Mouse (Mus musculus) CH12.LX (cell line): ENCODE results near the gene Tmem212. TPM values are rescaled to one million over a fixed set of nuclear protein-coding genes. Genes with fewer than 3 reads are reported as not detected.

Source experiments
- DNase-seq: peaks from one replicate; pipeline ENCODE4 v3.0.0-alpha.2; 2013; ENCODE audit errors: extremely low read depth
- H3K27ac ChIP-seq: 2 replicates; pipeline ENCODE4 v1.5.1; 2012; ENCODE audit warnings: low read depth, mild to moderate bottlenecking, control low read depth, moderate library complexity; ENCODE audit not compliant: insufficient read depth
- H3K27me3 ChIP-seq: replicated peaks from 2 replicates; pipeline ENCODE3; 2012; ENCODE audit warnings: inconsistent platforms
- H3K36me3 ChIP-seq, 2 experiments: replicated peaks in 1 of 2; 2 replicates each; pipeline versions ENCODE3 to v1.6.1; 2012; ENCODE audit warnings: inconsistent platforms in 1 of 2, low read length in 1 of 2, mild to moderate bottlenecking in 1 of 2, mixed read lengths in 1 of 2, moderate library complexity in 1 of 2; ENCODE audit not compliant: control insufficient read depth in 1 of 2, insufficient read depth in 1 of 2
- H3K4me1 ChIP-seq, 2 experiments: 2 replicates each; pipeline ENCODE4 v1.6.1; 2012; ENCODE audit warnings: inconsistent platforms in 1 of 2, moderate library complexity in 1 of 2; ENCODE audit not compliant: insufficient read depth in 2 of 2, control insufficient read depth in 1 of 2
- H3K4me2 ChIP-seq: 2 replicates; pipeline ENCODE4 v1.6.1; 2012; ENCODE audit warnings: low read depth, mild to moderate bottlenecking, control low read depth; ENCODE audit not compliant: poor library complexity, insufficient read depth, severe bottlenecking
- H3K4me3 ChIP-seq, 3 experiments: fragments of 150-350 bp in 1 of 3; sonication (generic) in 1 of 3; replicated peaks in 1 of 3; 2 replicates each; pipeline versions ENCODE3 to v1.5.1; 2011 to 2012; ENCODE audit warnings: low read depth in 2 of 3, low read length in 2 of 3, mild to moderate bottlenecking in 2 of 3, moderate library complexity in 2 of 3, control low read depth in 1 of 3, improper control_type of control experiment in 1 of 3, inconsistent platforms in 1 of 3, mixed read lengths in 1 of 3; ENCODE audit not compliant: poor library complexity in 1 of 3
- H3K79me2 ChIP-seq: replicated peaks from 2 replicates; pipeline ENCODE4 v1.6.1; 2012; ENCODE audit warnings: mild to moderate bottlenecking, moderate library complexity; ENCODE audit not compliant: control insufficient read depth, poor library complexity, insufficient read depth, severe bottlenecking; ENCODE audit errors: extremely low read depth
- H3K9ac ChIP-seq: 2 replicates; pipeline ENCODE4 v1.6.1; 2012; ENCODE audit warnings: low read depth, mild to moderate bottlenecking, control low read depth, moderate library complexity; ENCODE audit not compliant: insufficient read depth
- H3K9me3 ChIP-seq: replicated peaks from 2 replicates; pipeline ENCODE3; 2012; ENCODE audit warnings: low read length, inconsistent platforms, mixed read lengths
- CHD1 ChIP-seq: IDR thresholded peaks from 2 replicates; pipeline ENCODE4 v1.6.1; 2012; ENCODE audit warnings: low read depth, low read length, improper control_type of control experiment, inconsistent platforms
- E2F4 ChIP-seq: IDR thresholded peaks from 2 replicates; pipeline ENCODE4 v1.6.1; 2011; ENCODE audit warnings: low read depth, low read length, improper control_type of control experiment; ENCODE audit not compliant: insufficient replicate concordance
- ELF1 ChIP-seq: IDR thresholded peaks from 2 replicates; pipeline ENCODE4 v1.6.1; 2014; ENCODE audit warnings: low read depth, mild to moderate bottlenecking, inconsistent platforms, low read length, improper control_type of control experiment
- EP300 ChIP-seq: IDR thresholded peaks from 2 replicates; pipeline ENCODE4 v1.6.1; 2011; ENCODE audit warnings: low read length, improper control_type of control experiment
- IRF4 ChIP-seq: IDR thresholded peaks from 2 replicates; pipeline ENCODE4 v1.6.1; 2014; ENCODE audit warnings: low read depth, mild to moderate bottlenecking, inconsistent platforms, low read length, improper control_type of control experiment
- MAFK ChIP-seq: IDR thresholded peaks from 2 replicates; pipeline ENCODE4 v1.6.1; 2011; ENCODE audit warnings: low read length, improper control_type of control experiment; ENCODE audit not compliant: insufficient replicate concordance
- MAX ChIP-seq: IDR thresholded peaks from 2 replicates; pipeline ENCODE4 v1.6.1; 2011; ENCODE audit warnings: low read length, improper control_type of control experiment
- NELFE ChIP-seq: IDR thresholded peaks from 2 replicates; pipeline ENCODE4 v1.6.1; 2011; ENCODE audit warnings: low read depth, low read length, improper control_type of control experiment
- POLR2AphosphoS2 ChIP-seq: IDR thresholded peaks from 2 replicates; pipeline ENCODE4 v1.6.1; 2011; ENCODE audit warnings: low read depth, low read length, improper control_type of control experiment
- RAD21 ChIP-seq: IDR thresholded peaks from 2 replicates; pipeline ENCODE4 v1.6.1; 2011; ENCODE audit warnings: low read depth, mild to moderate bottlenecking, low read length, improper control_type of control experiment, moderate library complexity
- RCOR1 ChIP-seq: conservative IDR thresholded peaks from 2 replicates; pipeline ENCODE4 v1.6.1; 2012; ENCODE audit warnings: low read depth, mild to moderate bottlenecking, inconsistent platforms, low read length, improper control_type of control experiment
- SIN3A ChIP-seq: IDR thresholded peaks from 2 replicates; pipeline ENCODE4 v1.6.1; 2012; ENCODE audit warnings: low read length, improper control_type of control experiment, inconsistent platforms
- SMC3 ChIP-seq: IDR thresholded peaks from 2 replicates; pipeline ENCODE4 v1.6.1; 2011; ENCODE audit warnings: low read depth, low read length, improper control_type of control experiment
- TCF12 ChIP-seq: IDR thresholded peaks from 2 replicates; pipeline ENCODE4 v1.6.1; 2014; ENCODE audit warnings: low read depth, mild to moderate bottlenecking, inconsistent platforms, low read length, improper control_type of control experiment
- UBTF ChIP-seq: IDR thresholded peaks from 2 replicates; pipeline ENCODE4 v1.6.1; 2012; ENCODE audit warnings: low read depth, mild to moderate bottlenecking, inconsistent platforms, low read length, improper control_type of control experiment, moderate library complexity
- ZKSCAN1 ChIP-seq: IDR thresholded peaks from 2 replicates; pipeline ENCODE4 v1.6.1; 2012; ENCODE audit warnings: low read depth, inconsistent platforms, low read length, improper control_type of control experiment, borderline replicate concordance
- ZMIZ1 ChIP-seq: IDR thresholded peaks from 2 replicates; pipeline ENCODE4 v1.6.1; 2012; ENCODE audit warnings: low read depth, mild to moderate bottlenecking, inconsistent platforms, low read length, improper control_type of control experiment
- ZNF384 ChIP-seq: IDR thresholded peaks from 2 replicates; pipeline ENCODE4 v1.6.1; 2012; ENCODE audit warnings: low read depth, low read length, improper control_type of control experiment, inconsistent platforms
- dilution Hi-C: fragments of 300-500 bp; cut with MboI; formaldehyde crosslinking; loops from 2 replicates; pipeline ENCODE4 v1.14.3; 2020; ENCODE audit warnings: low sequenced_read_pairs; ENCODE audit not compliant: extremely low pct_unique_long_range_greater_than_20kb, extremely low pct_ligation_motif_present
- in situ Hi-C: fragments of 300-500 bp; cut with MboI; formaldehyde crosslinking; loops from 3 replicates; pipeline ENCODE4 v1.14.3; 2019; ENCODE audit warnings: low sequenced_read_pairs, low pct_ligation_motif_present, low pct_unique_long_range_greater_than_20kb, mixed read lengths
- polyA plus RNA-seq: library from polyadenylated mRNA; unstranded; fragments of >175 nt; gene quantifications from 2 replicates; pipeline ENCODE4 v1.2.1, GENCODE M21; 2012; ENCODE audit warnings: low read depth; ENCODE audit not compliant: insufficient read length
- total RNA-seq, 2 experiments: library from RNA; depleted of rRNA; stranded (reverse); fragments of 300-350 nt in 1 of 2; fragments of >200 nt in 1 of 2; gene quantifications; 2 replicates each; pipeline ENCODE4 v1.2.3; 2012 to 2014

The Tmem212 gene
- total and polyA plus RNA-seq, 3 experiments, result not detected

DNA sequence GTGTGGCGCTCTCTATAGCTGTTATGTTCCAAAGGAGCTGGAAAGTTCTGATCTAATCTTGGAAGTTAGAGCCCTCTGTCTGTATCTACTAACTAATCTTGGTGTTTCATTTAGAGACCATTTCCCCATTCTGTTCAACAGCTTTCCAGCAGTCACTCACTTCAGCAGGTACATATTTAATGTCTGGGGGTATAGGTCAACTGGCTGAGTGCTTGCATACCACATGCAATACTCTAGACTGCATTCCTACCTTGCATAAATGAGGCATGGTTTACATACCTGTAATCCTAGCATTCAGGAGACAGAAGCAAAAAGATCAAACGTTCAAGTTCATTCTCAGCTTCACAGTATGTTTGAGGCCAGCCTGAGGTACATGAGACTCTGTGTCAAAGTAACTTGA lies 39.9 kb downstream of the Tmem212 start:
- H3K36me3 ChIP-seq, result no peaks in the 10 kb centered on the region
- TF ChIP-seq MAFK, result no peak
- H3K27me3 ChIP-seq, result no peaks in the 10 kb centered on the region
- no peak overlapping the region for H3K9ac ChIP-seq
- no peaks in the 10 kb centered on the region for H3K4me1 ChIP-seq
- dilution Hi-C loops, result no loop called here
- peaks cover 45% of the 10 kb centered on the region for H3K9me3 ChIP-seq
- no peak for DNase-seq
- H3K79me2 ChIP-seq, result no peaks in the 10 kb centered on the region
- no peak overlapping the region for H3K27ac ChIP-seq
- H3K4me3 ChIP-seq, result no peak overlapping the region
- in situ Hi-C loops, result no loop called here
- no peak overlapping the region for H3K4me2 ChIP-seq

DNA sequence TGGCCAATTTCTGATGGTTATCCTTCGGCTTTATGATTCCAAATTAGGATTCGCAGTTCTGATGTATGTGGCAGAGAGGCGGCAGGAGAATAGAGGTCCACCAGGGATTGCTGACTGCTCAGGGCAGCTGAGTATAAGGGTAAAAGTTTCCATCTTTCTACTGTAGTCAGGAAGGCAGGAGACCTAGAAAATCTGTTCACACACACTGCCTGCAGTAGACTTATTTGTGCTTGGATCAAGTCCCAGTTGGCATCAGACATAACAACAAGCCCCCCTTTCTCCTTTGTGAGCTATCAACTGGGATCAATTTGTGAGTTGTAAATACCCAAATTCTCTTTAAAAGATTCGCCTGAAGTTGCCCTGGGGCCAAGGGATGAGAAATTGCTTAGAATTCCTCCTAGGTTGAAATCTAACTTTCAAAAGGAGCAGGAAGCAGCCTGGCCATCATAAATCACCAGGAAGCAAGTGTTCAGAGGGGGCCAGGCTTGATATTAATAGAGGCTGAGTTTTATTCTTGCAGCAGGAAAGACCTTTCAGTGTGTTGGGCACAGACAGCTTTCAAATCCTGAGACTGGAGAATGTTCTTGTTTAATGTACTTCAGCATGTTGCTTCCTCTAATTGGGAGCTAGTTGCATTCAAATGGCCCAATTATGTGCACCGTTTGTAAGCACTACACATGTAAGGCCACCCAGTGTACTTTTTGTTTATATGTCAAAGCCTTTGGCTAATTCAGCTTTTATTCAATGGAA lies 41.6 kb downstream of the Tmem212 start:
- dilution Hi-C loops, result no loop called here
- Histone ChIP-seq H3K4me3 (no peak overlapping the region), H3K4me1 (no peaks in the 10 kb centered on the region), H3K9me3 (peaks cover 35% of the 10 kb centered on the region), H3K9ac (no peak overlapping the region), H3K36me3 (no peaks in the 10 kb centered on the region), H3K79me2 (no peaks in the 10 kb centered on the region), H3K27ac (no peak overlapping the region), H3K4me2 (no peak overlapping the region), H3K27me3 (no peaks in the 10 kb centered on the region)
- DNase-seq, result no peak
- in situ Hi-C loops, result no loop called here
- no peak for TF ChIP-seq ZNF384
- TF ChIP-seq CHD1, result no peak
- TF ChIP-seq SMC3, result no peak
- no peak for TF ChIP-seq RCOR1
- TF ChIP-seq TCF12, result no peak
- no peak for TF ChIP-seq UBTF
- TF ChIP-seq ZKSCAN1, result no peak
- no peak for TF ChIP-seq IRF4
- no peak for TF ChIP-seq SIN3A
- no peak for TF ChIP-seq NELFE
- TF ChIP-seq MAX, result no peak
- no peak for TF ChIP-seq E2F4
- TF ChIP-seq RAD21, result no peak
- TF ChIP-seq POLR2AphosphoS2, result no peak
- TF ChIP-seq ZMIZ1, result no peak
- no peak for TF ChIP-seq ELF1
- no peak for TF ChIP-seq EP300
